Mouse (Mus musculus) ES-Bruce4 (cell line): ENCODE results near the gene Kri1. TPM values are rescaled to one million over a fixed set of nuclear protein-coding genes. Genes with fewer than 3 reads are reported as not detected.

Source experiments
- H3K27ac ChIP-seq: 2 replicates; pipeline ENCODE4 v1.5.1; 2012; ENCODE audit warnings: low read length, inconsistent platforms; ENCODE audit not compliant: insufficient read depth
- H3K27me3 ChIP-seq: 2 replicates; pipeline ENCODE4 v1.6.1; 2012; ENCODE audit warnings: mild to moderate bottlenecking, low read length, inconsistent platforms; ENCODE audit not compliant: control insufficient read depth, poor library complexity, insufficient read depth, severe bottlenecking
- H3K36me3 ChIP-seq: 2 replicates; pipeline ENCODE4 v1.6.1; 2012; ENCODE audit warnings: inconsistent platforms, mild to moderate bottlenecking, low read length, moderate library complexity; ENCODE audit not compliant: control insufficient read depth, poor library complexity, insufficient read depth, severe bottlenecking
- H3K4me1 ChIP-seq: one replicate; pipeline ENCODE4 v1.8.1; 2011; ENCODE audit warnings: low read length; ENCODE audit not compliant: control insufficient read depth, insufficient read depth
- H3K4me3 ChIP-seq: 2 replicates; pipeline ENCODE4 v1.5.1; 2011; ENCODE audit warnings: low read depth, mild to moderate bottlenecking, low read length
- H3K9ac ChIP-seq: 2 replicates; pipeline ENCODE4 v1.6.1; 2012; ENCODE audit warnings: low read depth, mild to moderate bottlenecking, inconsistent platforms; ENCODE audit not compliant: poor library complexity, severe bottlenecking
- H3K9me3 ChIP-seq: replicated peaks from 2 replicates; pipeline ENCODE4 v1.6.1; 2012; ENCODE audit warnings: mild to moderate bottlenecking, low read length, inconsistent platforms; ENCODE audit not compliant: control insufficient read depth, poor library complexity, insufficient read depth, severe bottlenecking
- CTCF ChIP-seq: IDR thresholded peaks from one replicate; pipeline ENCODE4 v1.8.1; 2011; ENCODE audit warnings: low read depth, low read length
- EP300 ChIP-seq: IDR thresholded peaks from 2 replicates; pipeline ENCODE4 v1.6.1; 2011; ENCODE audit warnings: low read depth, low read length; ENCODE audit not compliant: insufficient read depth
- POLR2A ChIP-seq: IDR thresholded peaks from one replicate; pipeline ENCODE4 v1.8.1; 2011; ENCODE audit warnings: low read length; ENCODE audit not compliant: insufficient read depth
- polyA plus RNA-seq: library from polyadenylated mRNA; stranded (reverse); fragments of >200 nt; gene quantifications from 2 replicates; pipeline ENCODE4 v1.2.4, GENCODE M21; 2011; ENCODE audit warnings: low read depth; ENCODE audit not compliant: missing spikeins, insufficient read depth, insufficient read length

Gene Kri1
- polyA plus RNA-seq, 1 experiment = 41.7 TPM

DNA sequence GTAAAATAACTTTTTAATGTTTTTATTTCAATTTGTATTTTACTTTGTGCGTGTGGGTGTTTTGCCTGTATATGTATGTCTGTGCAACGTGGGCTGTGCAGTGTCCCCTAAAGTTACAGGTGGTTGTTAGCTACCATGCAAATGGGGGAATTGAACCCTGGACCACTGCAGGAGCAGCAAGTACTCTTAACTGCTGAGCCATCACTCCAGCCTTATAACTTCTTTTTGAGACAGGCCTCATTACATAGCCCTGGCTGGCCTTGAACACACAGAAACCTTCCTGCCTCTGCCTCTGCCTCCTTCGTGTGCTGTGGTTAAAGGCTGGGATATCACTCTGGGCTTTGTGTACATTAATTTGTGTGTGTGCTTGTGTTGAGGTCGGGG is 48.3 kb downstream of the Kri1 start:
- Histone ChIP-seq H3K9me3 (no peaks in the 10 kb centered on the region), H3K4me3 (peak overlapping the region; percentile 72), H3K9ac (peak overlapping the region; percentile 94), H3K27ac (peak overlapping the region; percentile 8; the same call in 1 of the 2 replicates), H3K36me3 (no peaks in the 10 kb centered on the region), H3K4me1 (peaks cover 1% of the 10 kb centered on the region), H3K27me3 (0 out of 2 replicates have a peak, but pooled peaks cover 7% of the 10 kb centered on the region)
- TF ChIP-seq POLR2A (no peak), EP300 (no peak), CTCF (no peak)

DNA sequence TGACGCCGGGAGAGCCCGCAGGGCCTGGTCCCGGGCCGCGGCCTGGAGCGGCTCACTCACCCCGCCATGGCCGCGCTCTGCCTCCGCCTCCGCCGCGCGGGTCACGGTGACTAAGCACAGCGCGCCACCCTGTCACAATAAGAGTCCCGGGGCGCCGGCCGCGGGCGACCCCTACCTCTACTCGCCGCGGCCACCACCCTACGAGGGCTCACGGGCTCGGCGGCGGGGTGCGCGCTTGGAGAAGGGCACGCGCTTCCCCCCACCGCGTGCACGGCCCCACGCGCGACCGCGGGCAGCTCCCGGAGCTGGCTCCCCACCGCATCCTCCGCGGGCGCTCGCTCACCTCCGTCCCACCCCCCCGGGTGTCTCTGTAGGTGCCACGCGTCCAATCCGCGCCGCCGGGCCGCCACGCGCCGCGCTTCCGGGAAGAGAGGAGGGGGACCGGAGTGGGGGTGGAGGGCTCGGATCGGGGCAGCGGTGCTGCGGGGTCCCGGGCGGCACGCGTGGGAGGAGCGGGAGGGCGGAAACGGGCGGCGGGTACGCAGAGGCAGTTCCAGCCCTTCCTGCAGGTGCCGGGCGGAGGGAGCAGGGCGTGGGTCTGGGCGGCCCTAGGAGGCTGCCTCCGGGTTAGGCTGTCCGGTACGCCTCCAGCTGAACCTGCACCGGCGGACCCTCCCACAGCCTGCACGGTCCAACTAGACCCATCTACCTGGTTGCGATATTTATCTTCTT is 48.9 kb downstream of the Kri1 start, which contains the start of gene Keap1:
Gene Keap1 (minus strand): TSS at position 629 of the 732 bp plus-strand sequence.
- Histone ChIP-seq H3K27me3 (0 out of 2 replicates have a peak, but pooled peaks cover 7% of the 10 kb centered on the region), H3K9me3 (no peaks in the 10 kb centered on the region), H3K27ac (peak within 1 kb of the TSS; percentile 60), H3K9ac (peak within 1 kb of the TSS; percentile 94), H3K4me1 (peaks cover 1% of the 10 kb centered on the region), H3K4me3 (peak within 1 kb of the TSS; percentile 72), H3K36me3 (no peaks in the 10 kb centered on the region)
- peak; percentile 55; the same call in 1 of the 2 replicates for TF ChIP-seq EP300
- TF ChIP-seq POLR2A = no peak
- no peak for TF ChIP-seq CTCF

DNA sequence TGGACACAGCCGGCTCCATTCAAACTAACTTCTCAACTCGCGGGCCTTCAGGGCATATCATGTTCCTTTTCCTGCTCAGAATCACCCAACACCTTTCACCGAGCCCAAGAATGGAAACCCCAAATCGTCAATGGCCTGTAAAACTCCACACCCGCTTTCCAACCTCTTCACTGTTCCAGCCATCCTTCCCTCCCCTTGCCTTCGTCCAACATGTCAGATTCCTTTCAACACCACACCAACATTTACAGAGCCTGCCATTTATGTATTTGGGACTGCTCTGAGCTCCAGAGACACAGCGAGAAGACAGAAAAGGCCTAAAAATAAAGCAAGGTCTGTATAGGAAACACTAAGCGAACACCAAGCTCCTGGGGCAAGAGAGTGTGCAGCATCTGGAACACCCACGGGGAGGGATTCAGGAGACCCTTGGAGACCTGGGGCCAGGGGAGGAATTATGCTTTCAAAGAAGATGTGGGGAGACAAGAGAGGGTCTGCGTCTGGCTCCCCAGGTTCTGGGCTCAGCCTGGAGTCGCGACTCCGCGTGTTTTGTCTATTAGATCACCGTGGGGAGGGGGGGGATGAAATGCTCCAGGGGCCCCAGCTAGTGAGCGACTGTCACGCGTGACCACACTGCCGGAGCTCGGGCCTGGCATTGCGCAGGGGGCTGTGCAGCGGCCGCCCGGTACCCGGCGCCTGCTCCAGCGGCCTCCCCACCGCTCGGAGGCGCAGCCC is 49.6 kb downstream of the Kri1 start:
- Histone ChIP-seq H3K27me3 (0 out of 2 replicates have a peak, but pooled peaks cover under 1% of the 10 kb centered on the region), H3K4me1 (peaks cover 1% of the 10 kb centered on the region), H3K9me3 (no peaks in the 10 kb centered on the region), H3K9ac (peak overlapping the region; percentile 94), H3K4me3 (peak overlapping the region; percentile 72), H3K36me3 (no peaks in the 10 kb centered on the region), H3K27ac (peak overlapping the region; percentile 60)
- TF ChIP-seq CTCF (no peak), EP300 (no peak), POLR2A (no peak)

DNA sequence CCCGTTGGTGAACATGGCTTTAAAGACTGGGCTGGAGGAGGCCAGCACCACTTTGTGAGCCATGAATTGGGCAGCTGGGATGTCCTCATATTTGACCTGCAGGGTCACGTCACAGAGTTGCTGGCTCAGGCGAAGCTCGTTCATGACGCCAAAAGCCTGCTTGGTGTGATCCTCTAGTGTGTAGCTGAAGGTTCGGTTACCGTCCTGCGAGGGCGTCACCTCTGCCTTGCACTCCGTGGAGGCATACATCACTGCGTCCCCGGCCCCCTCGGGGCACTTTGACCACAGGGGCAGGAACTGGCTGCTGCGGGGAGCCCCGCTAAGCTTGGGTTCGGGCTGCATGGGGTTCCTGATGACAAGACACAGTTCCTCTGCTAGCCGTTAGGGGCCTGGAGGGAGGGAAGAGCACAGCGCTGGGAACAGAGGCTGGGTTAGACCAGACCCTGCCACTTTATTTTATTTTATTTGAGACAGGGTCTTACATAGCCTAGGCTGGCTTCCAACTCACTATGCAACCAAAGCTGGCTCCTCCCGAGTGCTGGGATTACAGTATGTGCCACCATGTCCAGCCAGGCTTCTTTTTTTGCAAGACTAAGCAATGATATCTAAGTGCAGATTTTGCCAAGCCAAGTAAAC is 50.3 kb downstream of the Kri1 start:
- Histone ChIP-seq H3K27me3 (no peaks in the 10 kb centered on the region), H3K9me3 (no peaks in the 10 kb centered on the region), H3K27ac (peak overlapping the region; percentile 60; the same call in 1 of the 2 replicates), H3K36me3 (no peaks in the 10 kb centered on the region), H3K9ac (peak overlapping the region; percentile 94), H3K4me1 (peaks cover 1% of the 10 kb centered on the region), H3K4me3 (peak overlapping the region; percentile 72)
- TF ChIP-seq POLR2A (no peak), CTCF (no peak), EP300 (no peak)

DNA sequence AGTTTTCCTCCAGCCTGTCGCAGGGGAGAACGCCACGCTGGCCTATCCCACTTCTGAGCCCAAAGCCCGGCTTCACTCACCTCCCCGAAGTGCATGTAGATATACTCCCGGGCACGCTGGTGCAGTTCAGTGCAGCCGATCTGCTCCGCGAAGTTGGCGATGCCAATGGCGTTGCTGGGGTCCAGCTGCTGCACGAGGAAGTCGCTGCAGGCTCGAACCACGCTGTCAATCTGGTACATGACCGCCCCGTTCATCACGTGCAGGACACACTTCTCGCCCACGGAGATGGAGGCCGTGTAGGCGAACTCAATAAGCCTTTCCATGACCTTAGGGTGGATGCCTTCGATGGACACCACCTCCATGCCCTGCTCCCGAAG is 50.8 kb downstream of the Kri1 start:
- H3K36me3 ChIP-seq = no peaks in the 10 kb centered on the region
- no peaks in the 10 kb centered on the region for H3K9me3 ChIP-seq
- H3K9ac ChIP-seq = no peak overlapping the region
- H3K27me3 ChIP-seq = no peaks in the 10 kb centered on the region
- no peak for TF ChIP-seq EP300
- peaks cover 4% of the 10 kb centered on the region for H3K4me1 ChIP-seq
- H3K27ac ChIP-seq = no peak overlapping the region
- H3K4me3 ChIP-seq = peak overlapping the region; percentile 37
